Mouse (Mus musculus) erythroblast, embryonic 14.5 days (primary cell): ENCODE data around the gene Tiparp. TPM values are rescaled to one million over a fixed set of nuclear protein-coding genes. Genes with fewer than 3 reads are reported as not detected.

Experiments
- H3K27me3 ChIP-seq: 2 replicates; pipeline ENCODE4 v1.6.1; 2012; ENCODE audit warnings: inconsistent platforms; ENCODE audit not compliant: control insufficient read depth
- H3K36me3 ChIP-seq: 2 replicates; pipeline ENCODE4 v1.6.1; 2012; ENCODE audit warnings: mild to moderate bottlenecking, inconsistent platforms; ENCODE audit not compliant: control insufficient read depth
- H3K4me1 ChIP-seq: 2 replicates; pipeline ENCODE4 v1.6.1; 2012; ENCODE audit warnings: inconsistent platforms; ENCODE audit not compliant: control insufficient read depth
- H3K4me3 ChIP-seq: replicated peaks from 2 replicates; pipeline ENCODE3; 2012; ENCODE audit warnings: moderate library complexity, mild to moderate bottlenecking, inconsistent platforms
- H3K9me3 ChIP-seq: 2 replicates; pipeline ENCODE4 v1.6.1; 2012; ENCODE audit warnings: low read length, inconsistent platforms, mixed read lengths; ENCODE audit not compliant: control insufficient read depth
- GATA1 ChIP-seq: IDR thresholded peaks from 2 replicates; pipeline ENCODE4 v1.6.1; 2012; ENCODE audit warnings: low read length, inconsistent platforms, mixed read lengths
- TAL1 ChIP-seq: IDR thresholded peaks from 3 replicates; pipeline ENCODE4 v1.6.1; 2012; ENCODE audit warnings: low read length, inconsistent platforms, mixed read lengths
- polyA plus RNA-seq: library from polyadenylated mRNA; stranded (reverse); fragments of >175 nt; gene quantifications from 2 replicates; pipeline ENCODE4 v1.2.3, GENCODE M21; 2012

The Tiparp gene
- polyA plus RNA-seq, 1 experiment = 0.05 TPM

DNA sequence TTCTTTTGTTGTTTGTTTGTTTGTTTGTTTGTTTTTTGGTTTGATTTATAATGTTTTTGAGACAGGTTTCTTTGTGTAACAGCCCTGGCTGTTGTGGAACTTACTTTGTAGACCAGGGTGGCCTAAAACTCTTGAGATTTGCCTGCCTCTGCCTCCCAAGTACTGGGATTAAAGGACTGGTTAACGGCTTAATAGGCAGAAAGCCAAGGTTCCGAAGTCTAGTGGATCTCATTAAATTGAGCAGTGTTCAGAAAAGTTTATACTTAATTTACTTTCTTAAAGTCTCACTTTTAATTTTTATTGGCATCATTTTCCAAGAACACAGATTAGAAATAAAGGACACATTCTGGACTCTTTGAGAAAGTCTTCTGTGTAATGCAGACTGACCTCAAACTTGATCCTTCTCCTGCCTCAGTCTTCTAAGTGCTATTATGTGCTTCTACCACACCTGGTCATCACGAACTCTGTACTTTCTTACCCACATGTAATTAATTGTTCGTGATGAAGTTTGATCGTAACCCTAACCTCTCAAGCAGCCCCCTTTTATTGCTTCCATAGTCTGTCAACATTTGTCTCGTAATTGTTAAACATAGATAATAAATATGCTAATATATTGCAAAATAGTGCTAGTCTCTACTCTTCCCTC, 12.8 kb downstream of the Tiparp start:
- Histone ChIP-seq H3K4me3 (no peak overlapping the region), H3K9me3 (no peaks in the 10 kb centered on the region), H3K27me3 (no peaks in the 10 kb centered on the region), H3K36me3 (no peaks in the 10 kb centered on the region), H3K4me1 (peaks cover 4% of the 10 kb centered on the region)
- TF ChIP-seq GATA1 = no peak
- TF ChIP-seq TAL1 = no peak

DNA sequence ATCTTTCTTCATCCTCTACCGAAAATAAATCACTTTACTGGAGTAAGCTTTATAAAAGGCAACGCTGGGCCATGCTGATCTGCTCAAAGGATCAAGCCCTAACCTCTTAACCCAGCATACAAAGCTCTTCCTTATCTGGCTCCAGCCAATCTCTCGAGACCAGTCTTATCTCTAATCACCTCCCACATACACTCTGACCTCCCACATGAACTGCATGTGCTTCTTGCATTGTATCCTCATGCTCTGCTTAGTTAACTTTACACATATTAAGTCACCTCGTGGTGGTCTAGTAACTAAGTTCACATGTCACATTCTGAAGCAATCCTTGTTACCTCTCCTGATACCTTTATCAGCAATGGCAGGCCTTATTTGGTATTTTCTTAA, 13.3 kb downstream of the Tiparp start:
- Histone ChIP-seq H3K36me3 (no peaks in the 10 kb centered on the region), H3K9me3 (no peaks in the 10 kb centered on the region), H3K27me3 (no peaks in the 10 kb centered on the region), H3K4me1 (peaks cover 4% of the 10 kb centered on the region), H3K4me3 (no peak overlapping the region)
- no peak for TF ChIP-seq GATA1
- TF ChIP-seq TAL1 = no peak

DNA sequence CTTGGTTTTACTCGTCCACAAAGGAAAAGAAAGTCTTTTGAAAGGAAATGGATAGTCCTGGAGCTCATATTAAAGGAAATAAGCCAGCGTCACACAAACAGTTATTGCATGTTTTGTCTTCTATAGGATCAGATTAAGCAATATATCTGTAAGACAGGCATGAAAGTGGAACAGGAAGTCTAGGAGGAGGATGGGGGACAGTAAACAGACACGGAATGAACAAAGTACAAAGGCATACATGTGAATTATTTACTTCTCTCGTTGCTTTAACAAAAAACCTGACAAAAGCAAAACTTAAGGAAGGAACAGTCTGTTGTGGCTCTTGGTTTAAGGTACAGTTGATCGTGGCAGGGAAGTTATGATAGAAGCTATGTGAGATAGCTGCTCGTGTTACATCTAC, 21.6 kb downstream of the Tiparp start:
- Histone ChIP-seq H3K4me3 (no peak overlapping the region), H3K36me3 (peaks cover 5% of the 10 kb centered on the region; the same call in 1 of the 2 replicates), H3K9me3 (no peaks in the 10 kb centered on the region), H3K4me1 (no peaks in the 10 kb centered on the region), H3K27me3 (no peaks in the 10 kb centered on the region)
- TF ChIP-seq TAL1 = no peak
- TF ChIP-seq GATA1 = no peak

DNA sequence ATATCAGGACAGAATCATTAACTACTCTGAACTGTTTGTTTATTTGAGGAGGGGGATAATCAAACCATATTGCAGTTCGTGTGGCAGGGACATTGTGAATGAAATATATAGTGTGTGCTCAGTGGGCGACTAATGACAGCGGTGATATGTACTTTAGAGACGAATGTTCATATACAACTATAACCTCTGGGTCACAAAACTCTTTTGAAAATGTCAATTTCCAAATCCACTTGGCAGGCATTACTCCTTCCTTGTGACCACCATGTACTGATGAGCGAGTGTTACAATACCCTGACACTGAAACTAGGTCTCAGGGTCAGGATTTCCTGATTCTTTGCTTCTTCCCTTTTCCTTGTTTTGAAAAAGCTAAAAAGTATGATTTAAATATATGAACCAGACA, 22.9 kb downstream of the Tiparp start:
- TF ChIP-seq TAL1 (no peak), GATA1 (no peak)
- no peaks in the 10 kb centered on the region for H3K4me1 ChIP-seq
- H3K4me3 ChIP-seq = no peak overlapping the region

DNA sequence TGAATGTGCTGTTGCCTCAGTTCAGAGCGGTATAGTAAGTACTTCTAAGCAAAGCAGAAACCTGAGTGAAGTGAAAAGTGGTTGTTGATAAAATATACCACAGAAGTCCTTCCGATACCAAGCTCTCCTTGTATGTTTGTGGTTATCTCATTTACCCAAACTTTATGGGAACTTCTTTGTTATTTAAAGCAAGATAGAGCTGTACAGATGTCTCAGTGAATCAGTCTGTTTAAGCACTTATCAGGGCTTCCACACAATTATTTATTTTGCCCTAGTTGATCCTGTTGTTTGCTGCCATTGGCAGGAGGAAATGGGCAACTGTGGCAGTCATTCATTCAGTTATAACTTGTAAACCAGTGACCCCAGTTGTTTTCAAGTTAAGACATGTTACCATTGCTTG, 26.4 kb downstream of the Tiparp start:
- Histone ChIP-seq H3K9me3 (no peaks in the 10 kb centered on the region), H3K4me1 (no peaks in the 10 kb centered on the region), H3K36me3 (peaks cover 5% of the 10 kb centered on the region; the same call in 1 of the 2 replicates), H3K27me3 (no peaks in the 10 kb centered on the region), H3K4me3 (no peak overlapping the region)
- no peak for TF ChIP-seq GATA1
- TF ChIP-seq TAL1 = no peak

More for the DNA sequence above, 22.9 kb downstream of the Tiparp start:
- Histone ChIP-seq H3K36me3 (peaks cover 5% of the 10 kb centered on the region; the same call in 1 of the 2 replicates), H3K27me3 (no peaks in the 10 kb centered on the region), H3K9me3 (no peaks in the 10 kb centered on the region)

DNA sequence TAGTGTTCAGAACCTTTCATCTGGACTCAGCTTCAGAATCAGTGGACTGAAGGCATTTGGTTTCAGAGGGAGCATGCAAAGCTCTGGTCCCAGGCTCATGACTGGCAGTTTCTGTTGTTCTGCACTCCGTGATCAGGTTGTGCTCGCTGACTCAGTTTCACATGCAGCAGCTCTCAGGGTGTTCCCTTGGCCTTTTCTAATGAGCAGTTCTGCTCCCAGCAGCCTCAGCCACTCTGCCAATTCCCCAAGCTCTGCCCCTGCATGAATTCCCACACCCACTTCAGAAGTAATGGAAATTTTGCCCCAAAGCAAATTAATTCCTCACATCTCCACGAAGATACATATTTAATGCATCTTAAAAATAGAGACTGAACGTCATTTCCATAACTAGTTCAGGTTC, 30.5 kb downstream of the Tiparp start:
- no peak overlapping the region for H3K4me3 ChIP-seq
- H3K36me3 ChIP-seq = peaks cover 3% of the 10 kb centered on the region; the same call in 1 of the 2 replicates
- H3K9me3 ChIP-seq = no peaks in the 10 kb centered on the region
- H3K27me3 ChIP-seq = no peaks in the 10 kb centered on the region
- H3K4me1 ChIP-seq = no peaks in the 10 kb centered on the region
- TF ChIP-seq GATA1 (no peak), TAL1 (no peak)

DNA sequence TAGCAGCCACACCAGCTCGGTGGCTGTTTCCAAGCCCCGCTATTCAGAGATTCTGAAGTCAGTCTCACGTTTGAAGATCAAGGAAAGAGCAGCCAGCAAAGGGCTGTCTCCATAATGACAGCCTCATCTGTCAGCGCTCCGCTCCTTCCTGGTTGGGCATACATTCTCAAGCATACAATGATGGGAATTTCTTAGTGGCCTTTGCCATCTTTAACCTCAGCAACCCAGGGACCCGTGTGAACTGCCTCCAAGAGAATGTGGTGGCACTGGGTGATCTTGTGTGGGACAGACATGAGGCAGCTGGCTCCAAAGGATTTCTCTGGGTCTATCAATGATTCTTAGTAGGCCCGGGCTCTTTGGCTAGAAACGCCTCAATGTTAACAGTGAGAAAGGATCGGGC, 34.0 kb downstream of the Tiparp start:
- Histone ChIP-seq H3K4me1 (no peaks in the 10 kb centered on the region), H3K36me3 (no peaks in the 10 kb centered on the region)
- TF ChIP-seq GATA1 = no peak
- no peak for TF ChIP-seq TAL1

DNA sequence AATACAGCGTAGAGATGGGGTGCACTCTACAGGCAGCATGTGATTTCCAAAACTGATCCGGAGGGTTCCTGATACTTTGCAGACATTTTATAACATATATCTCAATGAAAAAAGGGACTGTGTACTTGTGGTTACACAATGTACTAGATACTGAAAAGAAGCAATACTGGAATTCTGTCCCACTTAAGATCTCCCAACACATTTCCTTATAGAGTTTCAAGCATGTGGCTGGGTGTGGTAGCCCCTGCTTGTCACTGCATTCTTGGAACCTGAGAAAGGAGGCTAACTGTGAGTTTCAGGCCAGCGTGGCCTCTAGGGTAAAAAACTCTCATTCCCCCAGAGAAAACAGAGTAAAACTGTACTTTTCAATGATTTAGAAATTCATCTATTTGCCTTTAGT, 34.5 kb downstream of the Tiparp start:
- TF ChIP-seq TAL1 (no peak), GATA1 (no peak)
- H3K36me3 ChIP-seq = no peaks in the 10 kb centered on the region
- H3K4me1 ChIP-seq = no peaks in the 10 kb centered on the region
- H3K9me3 ChIP-seq = no peaks in the 10 kb centered on the region
- no peaks in the 10 kb centered on the region for H3K27me3 ChIP-seq
- H3K4me3 ChIP-seq = no peak overlapping the region

More for the DNA sequence above, 34.0 kb downstream of the Tiparp start:
- H3K4me3 ChIP-seq = no peak overlapping the region
- H3K9me3 ChIP-seq = no peaks in the 10 kb centered on the region
- H3K27me3 ChIP-seq = no peaks in the 10 kb centered on the region

DNA sequence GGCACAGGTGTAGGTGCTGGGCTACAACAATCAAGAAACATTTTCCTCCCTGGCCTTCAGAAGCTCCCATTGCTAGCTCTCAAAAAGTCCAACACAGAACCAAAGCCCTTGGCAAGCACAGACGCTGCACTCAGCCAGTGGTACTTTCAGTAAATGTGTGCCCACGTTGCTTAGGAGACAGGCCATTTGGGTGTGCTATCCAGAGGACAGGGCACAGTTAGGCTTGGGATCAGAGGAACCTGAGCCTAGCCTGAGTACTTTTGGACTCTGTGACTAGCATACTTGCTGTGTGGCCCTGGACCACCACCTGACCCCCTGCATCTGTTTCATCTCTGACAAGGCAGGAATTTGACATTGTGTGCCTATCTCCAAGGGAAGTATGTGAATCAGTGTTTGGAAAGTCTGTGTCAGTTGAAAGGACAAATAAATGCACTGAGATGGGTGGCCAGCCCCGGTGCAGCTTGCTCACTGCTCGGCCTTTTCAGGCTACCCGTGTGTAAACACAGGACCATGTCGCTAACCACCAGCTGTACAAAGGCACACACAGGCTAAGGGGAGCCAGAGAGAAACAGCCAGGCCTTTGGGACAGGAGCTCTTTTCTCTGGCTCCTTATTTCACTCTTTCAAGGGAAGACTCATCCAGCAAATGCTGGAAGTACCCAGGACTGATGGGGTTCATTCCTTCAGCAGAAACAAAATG, 35.9 kb downstream of the Tiparp start:
- Histone ChIP-seq H3K4me3 (no peak overlapping the region), H3K9me3 (no peaks in the 10 kb centered on the region), H3K36me3 (no peaks in the 10 kb centered on the region), H3K4me1 (no peaks in the 10 kb centered on the region), H3K27me3 (no peaks in the 10 kb centered on the region)
- no peak for TF ChIP-seq GATA1
- no peak for TF ChIP-seq TAL1

DNA sequence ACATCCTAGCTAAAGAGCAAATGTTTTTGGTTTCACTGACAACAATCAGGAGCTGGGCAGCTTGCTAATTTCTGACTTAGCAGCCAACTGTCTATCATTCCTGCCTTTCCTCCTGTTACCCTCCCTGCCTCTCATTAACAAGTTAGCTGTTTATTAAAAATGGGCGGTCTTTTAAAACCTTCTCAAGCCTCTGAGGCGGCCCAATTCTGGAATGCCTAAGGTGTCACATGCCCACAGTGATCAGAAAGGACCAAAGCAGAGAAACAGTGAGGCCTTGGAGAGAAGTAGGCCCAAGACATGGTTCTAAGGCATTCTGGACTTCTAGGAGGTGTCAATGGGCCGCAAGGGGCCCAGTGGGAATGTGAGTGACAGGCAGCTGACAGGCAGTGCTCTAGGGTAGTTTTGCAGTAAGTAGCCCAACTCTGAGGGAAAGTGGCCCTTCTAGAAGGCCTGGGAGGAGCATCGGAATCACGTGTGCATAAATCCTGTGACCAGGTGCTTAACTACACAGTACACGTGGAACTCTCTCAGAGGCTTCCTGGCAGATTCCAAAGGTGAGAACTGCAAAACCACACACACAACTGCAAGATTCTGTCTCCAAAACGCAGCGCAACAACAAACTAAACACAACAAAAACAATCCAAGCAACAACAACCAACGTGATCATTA, 37.6 kb downstream of the Tiparp start:
- TF ChIP-seq TAL1 = no peak
- no peak for TF ChIP-seq GATA1
- no peaks in the 10 kb centered on the region for H3K27me3 ChIP-seq
- no peaks in the 10 kb centered on the region for H3K9me3 ChIP-seq
- H3K4me1 ChIP-seq = no peaks in the 10 kb centered on the region
- H3K4me3 ChIP-seq = no peak overlapping the region
- no peaks in the 10 kb centered on the region for H3K36me3 ChIP-seq
